ENCODE assay signal across 8 mouse cellular contexts in the genomic region with DNA sequence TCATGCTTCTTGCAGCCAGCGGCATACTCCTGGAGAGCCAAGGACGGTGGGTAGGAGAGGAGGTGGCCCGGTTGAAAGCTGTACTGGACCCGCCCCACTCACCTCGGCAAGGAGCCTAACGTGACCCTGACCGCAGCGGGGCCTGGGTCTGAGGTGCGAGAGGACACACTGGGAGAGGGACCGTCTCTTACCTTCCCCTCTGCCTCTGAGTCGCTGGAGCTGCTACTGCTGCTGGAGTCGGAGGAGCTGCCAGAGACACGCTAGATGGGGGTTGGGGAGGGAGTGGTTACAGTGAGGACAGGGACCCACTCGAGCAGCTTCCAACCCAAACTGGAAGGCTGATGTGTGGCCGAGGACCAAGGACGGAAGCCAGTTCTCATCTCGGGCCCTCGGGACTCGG. TPM values are rescaled to one million over a fixed set of nuclear protein-coding genes. Genes with fewer than 3 reads are reported as not detected.
DNase-seq lines count a peak whose midpoint lies in the region; ATAC-seq lines count a peak whose summit lies in the region.

No protein-coding gene starts in this region.

- H3K4me2 ChIP-seq in heart, embryonic 14.5 days (ENCODE audit: low read length) = peak overlapping the region; percentile 89
- H3K4me2 ChIP-seq in limb, embryonic 15.5 days = peak overlapping the region; percentile 38
- peak overlapping the region; percentile 51 for H3K4me2 ChIP-seq in neural tube, embryonic 12.5 days (replicated peaks)

- 8% methylated on average over 19 of the region's 19 CpGs for WGBS in heart, embryonic 14.5 days
- 19% methylated on average over 19 of the region's 19 CpGs for WGBS in limb, embryonic 15.5 days
- WGBS in neural tube, embryonic 12.5 days = 9% methylated on average over 19 of the region's 19 CpGs

- peak overlapping the region; percentile 71 for H3K9ac ChIP-seq in heart, embryonic 14.5 days (ENCODE audit: low read length)
- H3K9ac ChIP-seq in limb, embryonic 15.5 days = no peak overlapping the region
- 0 out of 2 replicates have a peak overlapping the region, but pooled peaks have one; percentile 41 for H3K9ac ChIP-seq in neural tube, embryonic 12.5 days

- ATAC-seq in heart, embryonic 14.5 days (ENCODE audit: insufficient number of reproducible peaks, insufficient read depth, low FRiP score, low read depth) = no peak
- no peak for ATAC-seq in limb, embryonic 15.5 days (ENCODE audit: insufficient number of reproducible peaks, low FRiP score, low TSS enrichment, low read depth)
- 0 out of 2 replicates have a peak, but pooled peaks have one; percentile 17 for ATAC-seq in neural tube, embryonic 12.5 days (ENCODE audit: low FRiP score, low read depth)

- H3K4me1 ChIP-seq in heart, embryonic 14.5 days (ENCODE audit: control insufficient read depth in 2 of 2, insufficient read depth in 2 of 2, low read length in 2 of 2) = peaks cover 11 to 12% of the 10 kb centered on the region in 2 experiments; a peak in 2 of 4 replicates
- peaks cover 18% of the 10 kb centered on the region for H3K4me1 ChIP-seq in limb, embryonic 15.5 days
- 0 out of 2 replicates have a peak, but pooled peaks cover 7% of the 10 kb centered on the region for H3K4me1 ChIP-seq in neural tube, embryonic 12.5 days

- H3K36me3 ChIP-seq in heart, embryonic 14.5 days (ENCODE audit: control insufficient read depth, insufficient read depth, low read length) = peaks cover 32% of the 10 kb centered on the region
- H3K36me3 ChIP-seq in limb, embryonic 15.5 days = peaks cover 29% of the 10 kb centered on the region
- H3K36me3 ChIP-seq in neural tube, embryonic 12.5 days = peaks cover 21% of the 10 kb centered on the region

- H3K27ac ChIP-seq in heart, embryonic 14.5 days (replicated peaks in 1 of 2; ENCODE audit: control insufficient read depth in 1 of 2, insufficient read depth in 1 of 2, low read depth in 2 of 2, low read length in 2 of 2) = peak overlapping the region in 1 of 2 experiments; percentile 24; a peak in 1 of 4 replicates
- H3K27ac ChIP-seq in limb, embryonic 15.5 days = no peak overlapping the region
- H3K27ac ChIP-seq in neural tube, embryonic 12.5 days = no peak overlapping the region

- DNase-seq in gastrocnemius, postnatal 10 days = peak; percentile 22
- no peak for DNase-seq in gastrocnemius, postnatal 25 days
- DNase-seq in adrenal gland, postnatal 10 days = peak; percentile 29
- DNase-seq in right cerebral cortex, postnatal 4 days = no peak
- no peak for DNase-seq in frontal cortex, postnatal 36 days (ENCODE audit: low spot score in 2 of 2)

- H3K9me3 ChIP-seq in heart, embryonic 14.5 days (ENCODE audit: control insufficient read depth, low read length) = no peaks in the 10 kb centered on the region
- no peaks in the 10 kb centered on the region for H3K9me3 ChIP-seq in limb, embryonic 15.5 days
- no peaks in the 10 kb centered on the region for H3K9me3 ChIP-seq in neural tube, embryonic 12.5 days

- H3K27me3 ChIP-seq in heart, embryonic 14.5 days (ENCODE audit: control insufficient read depth, insufficient read depth, low read length) = no peaks in the 10 kb centered on the region
- peaks cover 14% of the 10 kb centered on the region; the same call in 1 of the 2 replicates for H3K27me3 ChIP-seq in limb, embryonic 15.5 days
- H3K27me3 ChIP-seq in neural tube, embryonic 12.5 days (replicated peaks) = peaks cover 18% of the 10 kb centered on the region

- peak overlapping the region; percentile 44 to 45 for H3K4me3 ChIP-seq in heart, embryonic 14.5 days (ENCODE audit: control insufficient read depth in 1 of 2, insufficient read depth in 1 of 2, low read depth in 1 of 2, low read length in 2 of 2)
- H3K4me3 ChIP-seq in limb, embryonic 15.5 days = peak overlapping the region; percentile 13
- H3K4me3 ChIP-seq in neural tube, embryonic 12.5 days = peak overlapping the region; percentile 15; the same call in 1 of the 2 replicates

RNA-seq across cellular contexts. Expression of gene 2200002D01Rik, which starts 0.6 kb away (rescaled TPM):
- 1 to 10 TPM in 1 of 2 experiments, under 1 TPM in 1; 0.72 to 1.3 TPM for total RNA-seq in gastrocnemius, postnatal 10 days (2021)
- 1 to 10 TPM in 1 of 2 experiments, under 1 TPM in 1; 0.31 to 1.4 TPM for total RNA-seq in gastrocnemius, postnatal 25 days (2021)
- total RNA-seq in adrenal gland, postnatal 10 days (2021) = 1 to 10 TPM; 2.0 to 2.4 TPM
- 5.9 and 7.7 TPM in 2 replicates for polyA plus RNA-seq in heart, embryonic 14.5 days (2014; fragmentation: Nextera tagmentation; extraction: Ambion mirVana)
- polyA plus RNA-seq in limb, embryonic 15.5 days (2015; fragmentation: Nextera tagmentation; extraction: Ambion mirVana) = 13.0 and 14.2 TPM in 2 replicates
- polyA plus RNA-seq in neural tube, embryonic 12.5 days (2016; fragmentation: Nextera tagmentation; extraction: Ambion mirVana) = 1.6 and 1.7 TPM in 2 replicates

RNA-seq across cellular contexts. Expression of gene Yif1b, which starts 9.6 kb away (rescaled TPM):
- 10 to 100 TPM; 48.8 to 50.6 TPM for total RNA-seq in gastrocnemius, postnatal 10 days (2021)
- 10 to 100 TPM; 44.8 to 47.6 TPM for total RNA-seq in gastrocnemius, postnatal 25 days (2021)
- total RNA-seq in adrenal gland, postnatal 10 days (2021) = 10 to 100 TPM; 77.2 to 81.7 TPM
- 105 and 114 TPM in 2 replicates for polyA plus RNA-seq in heart, embryonic 14.5 days (2014; fragmentation: Nextera tagmentation; extraction: Ambion mirVana)
- 137 and 141 TPM in 2 replicates for polyA plus RNA-seq in limb, embryonic 15.5 days (2015; fragmentation: Nextera tagmentation; extraction: Ambion mirVana)
- 80.2 and 82.0 TPM in 2 replicates for polyA plus RNA-seq in neural tube, embryonic 12.5 days (2016; fragmentation: Nextera tagmentation; extraction: Ambion mirVana)

RNA-seq across cellular contexts. Expression of gene Kcnk6, which starts 15.4 kb away (rescaled TPM):
- total RNA-seq in gastrocnemius, postnatal 10 days (2021) = 1 to 10 TPM; 2.9 to 5.0 TPM
- 1 to 10 TPM; 1.2 to 1.5 TPM for total RNA-seq in gastrocnemius, postnatal 25 days (2021)
- 1 to 10 TPM; 3.7 to 4.6 TPM for total RNA-seq in adrenal gland, postnatal 10 days (2021)
- polyA plus RNA-seq in heart, embryonic 14.5 days (2014; fragmentation: Nextera tagmentation; extraction: Ambion mirVana) = 0.85 and 1.2 TPM in 2 replicates
- 5.2 TPM in 2 replicates for polyA plus RNA-seq in limb, embryonic 15.5 days (2015; fragmentation: Nextera tagmentation; extraction: Ambion mirVana)
- 0.39 and 0.66 TPM in 2 replicates for polyA plus RNA-seq in neural tube, embryonic 12.5 days (2016; fragmentation: Nextera tagmentation; extraction: Ambion mirVana)

RNA-seq across cellular contexts. Expression of gene Catsperg1, which starts 33.9 kb away (rescaled TPM):
- under 1 TPM; 0.16 to 0.56 TPM for total RNA-seq in gastrocnemius, postnatal 10 days (2021)
- under 1 TPM in 1 of 2 experiments, not detected in 1; 0.29 TPM for total RNA-seq in gastrocnemius, postnatal 25 days (2021)
- under 1 TPM; 0.42 to 0.61 TPM for total RNA-seq in adrenal gland, postnatal 10 days (2021)
- 0.44 and 0.66 TPM in 2 replicates for polyA plus RNA-seq in heart, embryonic 14.5 days (2014; fragmentation: Nextera tagmentation; extraction: Ambion mirVana)
- polyA plus RNA-seq in limb, embryonic 15.5 days (2015; fragmentation: Nextera tagmentation; extraction: Ambion mirVana) = 1.2 TPM in 2 replicates
- 1.1 and 1.8 TPM in 2 replicates for polyA plus RNA-seq in neural tube, embryonic 12.5 days (2016; fragmentation: Nextera tagmentation; extraction: Ambion mirVana)

RNA-seq across cellular contexts. Expression of gene Spint2, which starts 34.0 kb away (rescaled TPM):
- total RNA-seq in gastrocnemius, postnatal 10 days (2021) = 1 to 10 TPM; 6.6 to 8.2 TPM
- 1 to 10 TPM; 3.4 to 5.2 TPM for total RNA-seq in gastrocnemius, postnatal 25 days (2021)
- total RNA-seq in adrenal gland, postnatal 10 days (2021) = 10 to 100 TPM; 33.2 to 36.6 TPM
- polyA plus RNA-seq in heart, embryonic 14.5 days (2014; fragmentation: Nextera tagmentation; extraction: Ambion mirVana) = 93.5 and 98.5 TPM in 2 replicates
- 187 and 194 TPM in 2 replicates for polyA plus RNA-seq in limb, embryonic 15.5 days (2015; fragmentation: Nextera tagmentation; extraction: Ambion mirVana)
- 23.5 and 23.9 TPM in 2 replicates for polyA plus RNA-seq in neural tube, embryonic 12.5 days (2016; fragmentation: Nextera tagmentation; extraction: Ambion mirVana)

Comparison
In these comparisons a context has a peak if more than half of its experiments do, and no peak if none do; other contexts are left out.
1. DNase-seq: peak in gastrocnemius, postnatal 10 days (single experiment) and adrenal gland, postnatal 10 days (single experiment); none in gastrocnemius, postnatal 25 days (single experiment), right cerebral cortex, postnatal 4 days (single experiment) and frontal cortex, postnatal 36 days (0 of 2).
2. H3K4me2 ChIP-seq: peak in every context shown above with its lines; median percentile 89 in heart, embryonic 14.5 days; 51 in neural tube, embryonic 12.5 days; 38 in limb, embryonic 15.5 days.
3. Peak in every context shown above with its lines, with median percentiles within 50 percentile points of each other: H3K4me3 ChIP-seq.